Mouse (Mus musculus): ENCODE data around the gene Aatk. TPM values are rescaled to one million over a fixed set of nuclear protein-coding genes. Genes with fewer than 3 reads are reported as not detected.

Gene Aatk
- polyA plus RNA-seq, 1 experiment = 4.4 TPM

GRCm38 (mm10) chr11:120055953-120056732 is 9.2 kb upstream of the Aatk start:
- 90% methylated on average over 12 of the region's 12 CpGs for WGBS
- Histone ChIP-seq H3K4me1 (replicated peaks; ENCODE audit: control insufficient read depth, insufficient read depth, low read length) (0 out of 2 replicates have a peak, but pooled peaks cover 2% of the 10 kb centered on the region), H3K36me3 (ENCODE audit: control insufficient read depth, insufficient read depth, low read length) (no peaks in the 10 kb centered on the region)

GRCm38 (mm10) chr11:120053846-120054245 is 6.9 kb upstream of the Aatk start:
- H3K27ac ChIP-seq (ENCODE audit: control insufficient read depth, insufficient read depth, low read length) = no peak overlapping the region
- H3K27me3 ChIP-seq (ENCODE audit: control insufficient read depth, insufficient read depth, low read length) = peaks cover 3% of the 10 kb centered on the region; the same call in 1 of the 2 replicates
- TF ChIP-seq POLR2A (IDR thresholded peaks at IDR 0.05; ENCODE audit: control insufficient read depth, extremely low read depth, insufficient read depth, low read length, poor library complexity) = no peak
- TF ChIP-seq CTCF (IDR thresholded peaks at IDR 0.05; ENCODE audit: borderline replicate concordance, control insufficient read depth, extremely low read depth, insufficient read depth, low read length, poor library complexity) = no peak
- DNase-seq = no peak
- H3K4me1 ChIP-seq (replicated peaks; ENCODE audit: control insufficient read depth, insufficient read depth, low read length) = 0 out of 2 replicates have a peak, but pooled peaks cover 5% of the 10 kb centered on the region
- 97% methylated on average over 4 of the region's 4 CpGs for WGBS
- no peak overlapping the region for H3K4me3 ChIP-seq (ENCODE audit: control insufficient read depth, insufficient read depth, low read length)
- no peaks in the 10 kb centered on the region for H3K36me3 ChIP-seq (ENCODE audit: control insufficient read depth, insufficient read depth, low read length)

More at GRCm38 (mm10) chr11:120055953-120056732, 9.2 kb upstream of the Aatk start:
- Histone ChIP-seq H3K27ac (ENCODE audit: control insufficient read depth, insufficient read depth, low read length) (no peak overlapping the region), H3K4me3 (ENCODE audit: control insufficient read depth, insufficient read depth, low read length) (no peak overlapping the region), H3K27me3 (ENCODE audit: control insufficient read depth, insufficient read depth, low read length) (no peaks in the 10 kb centered on the region)
- TF ChIP-seq POLR2A (IDR thresholded peaks at IDR 0.05; ENCODE audit: control insufficient read depth, extremely low read depth, insufficient read depth, low read length, poor library complexity) (no peak), CTCF (IDR thresholded peaks at IDR 0.05; ENCODE audit: borderline replicate concordance, control insufficient read depth, extremely low read depth, insufficient read depth, low read length, poor library complexity) (no peak)
- no peak for DNase-seq

GRCm38 (mm10) chr11:120052274-120052673 is 5.3 kb upstream of the Aatk start:
- no peak for DNase-seq
- 91% methylated on average over 9 of the region's 9 CpGs for WGBS

GRCm38 (mm10) chr11:120051124-120051811 is 4.3 kb upstream of the Aatk start:
- Histone ChIP-seq H3K4me1 (replicated peaks; ENCODE audit: control insufficient read depth, insufficient read depth, low read length) (peaks cover 9% of the 10 kb centered on the region; the same call in 1 of the 2 replicates), H3K27me3 (ENCODE audit: control insufficient read depth, insufficient read depth, low read length) (peaks cover 16% of the 10 kb centered on the region), H3K4me3 (ENCODE audit: control insufficient read depth, insufficient read depth, low read length) (no peak overlapping the region), H3K36me3 (ENCODE audit: control insufficient read depth, insufficient read depth, low read length) (no peaks in the 10 kb centered on the region), H3K27ac (ENCODE audit: control insufficient read depth, insufficient read depth, low read length) (no peak overlapping the region)
- 37% methylated on average over 14 of the region's 14 CpGs for WGBS
- DNase-seq = no peak
- TF ChIP-seq CTCF (IDR thresholded peaks at IDR 0.05; ENCODE audit: borderline replicate concordance, control insufficient read depth, extremely low read depth, insufficient read depth, low read length, poor library complexity) (no peak), POLR2A (IDR thresholded peaks at IDR 0.05; ENCODE audit: control insufficient read depth, extremely low read depth, insufficient read depth, low read length, poor library complexity) (no peak)

More at GRCm38 (mm10) chr11:120052274-120052673, 5.3 kb upstream of the Aatk start:
- TF ChIP-seq POLR2A (IDR thresholded peaks at IDR 0.05; ENCODE audit: control insufficient read depth, extremely low read depth, insufficient read depth, low read length, poor library complexity) = no peak
- TF ChIP-seq CTCF (IDR thresholded peaks at IDR 0.05; ENCODE audit: borderline replicate concordance, control insufficient read depth, extremely low read depth, insufficient read depth, low read length, poor library complexity) = no peak
- H3K36me3 ChIP-seq (ENCODE audit: control insufficient read depth, insufficient read depth, low read length) = no peaks in the 10 kb centered on the region
- H3K27ac ChIP-seq (ENCODE audit: control insufficient read depth, insufficient read depth, low read length) = no peak overlapping the region
- peaks cover 10% of the 10 kb centered on the region; the same call in 1 of the 2 replicates for H3K27me3 ChIP-seq (ENCODE audit: control insufficient read depth, insufficient read depth, low read length)
- no peak overlapping the region for H3K4me3 ChIP-seq (ENCODE audit: control insufficient read depth, insufficient read depth, low read length)
- peaks cover 9% of the 10 kb centered on the region; the same call in 1 of the 2 replicates for H3K4me1 ChIP-seq (replicated peaks; ENCODE audit: control insufficient read depth, insufficient read depth, low read length)

GRCm38 (mm10) chr11:120049067-120049466 is 2.1 kb upstream of the Aatk start:
- no peak overlapping the region for H3K27ac ChIP-seq (ENCODE audit: control insufficient read depth, insufficient read depth, low read length)
- DNase-seq = no peak
- TF ChIP-seq POLR2A (IDR thresholded peaks at IDR 0.05; ENCODE audit: control insufficient read depth, extremely low read depth, insufficient read depth, low read length, poor library complexity) = no peak
- TF ChIP-seq CTCF (IDR thresholded peaks at IDR 0.05; ENCODE audit: borderline replicate concordance, control insufficient read depth, extremely low read depth, insufficient read depth, low read length, poor library complexity) = no peak

GRCm38 (mm10) chr11:120048252-120048556 is 1.2 kb upstream of the Aatk start:
- H3K4me1 ChIP-seq (replicated peaks; ENCODE audit: control insufficient read depth, insufficient read depth, low read length) = peaks cover 9% of the 10 kb centered on the region; the same call in 1 of the 2 replicates
- H3K27ac ChIP-seq (ENCODE audit: control insufficient read depth, insufficient read depth, low read length) = no peak overlapping the region
- peaks cover 18% of the 10 kb centered on the region for H3K27me3 ChIP-seq (ENCODE audit: control insufficient read depth, insufficient read depth, low read length)
- no peak for TF ChIP-seq POLR2A (IDR thresholded peaks at IDR 0.05; ENCODE audit: control insufficient read depth, extremely low read depth, insufficient read depth, low read length, poor library complexity)
- no peak for TF ChIP-seq CTCF (IDR thresholded peaks at IDR 0.05; ENCODE audit: borderline replicate concordance, control insufficient read depth, extremely low read depth, insufficient read depth, low read length, poor library complexity)
- no peak overlapping the region for H3K4me3 ChIP-seq (ENCODE audit: control insufficient read depth, insufficient read depth, low read length)
- no peaks in the 10 kb centered on the region for H3K36me3 ChIP-seq (ENCODE audit: control insufficient read depth, insufficient read depth, low read length)
- 4% methylated on average over 23 of the region's 23 CpGs for WGBS
- no peak for DNase-seq

More at GRCm38 (mm10) chr11:120049067-120049466, 2.1 kb upstream of the Aatk start:
- Histone ChIP-seq H3K36me3 (ENCODE audit: control insufficient read depth, insufficient read depth, low read length) (no peaks in the 10 kb centered on the region), H3K4me1 (replicated peaks; ENCODE audit: control insufficient read depth, insufficient read depth, low read length) (peaks cover 9% of the 10 kb centered on the region; the same call in 1 of the 2 replicates), H3K4me3 (ENCODE audit: control insufficient read depth, insufficient read depth, low read length) (no peak overlapping the region), H3K27me3 (ENCODE audit: control insufficient read depth, insufficient read depth, low read length) (peaks cover 18% of the 10 kb centered on the region)
- WGBS = 91% methylated on average over 8 of the region's 8 CpGs

Data from thymus, adult 2 months (tissue).